Mouse (Mus musculus) bone marrow, adult 2 months (tissue): ENCODE results near the gene 2310079G19Rik.

Experiments used
- CTCF ChIP-seq: fragments of 200-500 bp; IDR thresholded peaks from 2 replicates; pipeline ENCODE4 v1.5.1; 2011; ENCODE audit warnings: low read length, control low read depth; ENCODE audit not compliant: control insufficient read depth, insufficient read depth
- POLR2A ChIP-seq: fragments of 200-500 bp; IDR thresholded peaks from 2 replicates; pipeline ENCODE4 v1.6.1; 2011; ENCODE audit warnings: low read depth, mild to moderate bottlenecking, control low read depth, low read length, borderline replicate concordance; ENCODE audit not compliant: control insufficient read depth

DNA sequence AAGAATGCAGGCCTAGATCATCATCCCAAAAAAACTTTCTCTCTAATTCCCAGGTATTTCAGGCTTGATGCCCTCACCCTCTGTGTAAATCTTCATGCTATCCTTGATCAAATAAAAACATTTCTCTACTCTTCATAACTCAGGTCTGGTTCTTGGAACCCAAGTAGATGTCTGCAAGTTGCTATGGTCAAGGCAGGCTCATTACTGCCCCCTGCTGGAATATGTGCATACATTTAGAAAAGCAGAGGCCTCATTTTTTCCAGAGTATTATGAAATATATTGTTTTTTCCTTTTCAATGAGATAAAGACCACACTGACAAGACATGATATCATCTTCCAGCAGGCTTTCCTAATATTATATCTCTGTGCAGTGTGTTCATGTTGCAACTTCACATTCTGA, 34.7 kb downstream of the 2310079G19Rik start:
- TF ChIP-seq POLR2A (no peak), CTCF (no peak)
